Mouse (Mus musculus) intestine, embryonic 16.5 days (tissue): ENCODE results near the gene Chrne. TPM values are rescaled to one million over a fixed set of nuclear protein-coding genes. Genes with fewer than 3 reads are reported as not detected.
"Not testable (repeated sequence)": the region's sequence is repeated elsewhere in the genome, so short reads cannot be mapped to it uniquely, and the experiment has no call there.

ENCODE experiments used
- ATAC-seq: fragments of 200-750 bp; cut with Nextera tagmentation; 2 replicates; pipeline ENCODE4 v1.8.0; 2017; ENCODE audit warnings: moderate TSS enrichment, moderate library complexity
- H3K27ac ChIP-seq: fragments of 300-500 bp; sonication (generic); 2 replicates; pipeline ENCODE4 v1.5.1; 2014; ENCODE audit warnings: mild to moderate bottlenecking, low read length
- H3K27me3 ChIP-seq: fragments of 300-500 bp; sonication (generic); replicated peaks from 2 replicates; pipeline ENCODE4 v1.6.1; 2014; ENCODE audit warnings: low read length, control low read depth, mixed read lengths; ENCODE audit not compliant: control insufficient read depth, insufficient read depth
- H3K36me3 ChIP-seq: fragments of 300-500 bp; sonication (generic); 2 replicates; pipeline ENCODE4 v1.6.1; 2014; ENCODE audit warnings: low read length, control low read depth; ENCODE audit not compliant: control insufficient read depth, insufficient read depth
- H3K4me1 ChIP-seq: fragments of 300-500 bp; sonication (generic); 2 replicates; pipeline ENCODE4 v1.6.1; 2014; ENCODE audit warnings: low read length, control low read depth, mixed read lengths; ENCODE audit not compliant: control insufficient read depth, insufficient read depth
- H3K4me2 ChIP-seq: fragments of 300-500 bp; sonication (generic); 2 replicates; pipeline ENCODE4 v1.6.1; 2014; ENCODE audit warnings: low read depth, low read length, control low read depth
- H3K4me3 ChIP-seq: fragments of 300-500 bp; sonication (generic); 2 replicates; pipeline ENCODE4 v1.5.1; 2014; ENCODE audit warnings: mild to moderate bottlenecking, low read length
- H3K9ac ChIP-seq: fragments of 300-500 bp; sonication (generic); 2 replicates; pipeline ENCODE4 v1.6.1; 2014; ENCODE audit warnings: low read depth, low read length
- H3K9me3 ChIP-seq: fragments of 300-500 bp; sonication (generic); 2 replicates; pipeline ENCODE4 v1.6.1; 2016; ENCODE audit warnings: low read length, control low read depth; ENCODE audit not compliant: control insufficient read depth
- WGBS: fragments of 180-500 bp; shearing (Covaris S2); extraction: QIAGEN DNeasy Blood & Tissue Kit; methylation state at CpG from one replicate; pipeline ENCODE4 v1.1.7; 2014; 5-methylcytosine and 5-hydroxymethylcytosine counted together
- polyA plus RNA-seq: library from polyadenylated mRNA; unstranded; fragments of >200 nt; fragmentation: Nextera tagmentation; extraction: Ambion mirVana; gene quantifications from 2 replicates; pipeline ENCODE4 v1.2.1, GENCODE M21; 2015

The Chrne gene
- polyA plus RNA-seq, 1 experiment from 2014 or later, result not detected

- Histone ChIP-seq H3K36me3 (no peaks in the 10 kb centered on the region), H3K4me3 (no peak overlapping the region), H3K9ac (no peak overlapping the region), H3K4me1 (peaks cover 15% of the 10 kb centered on the region), H3K4me2 (no peak overlapping the region), H3K27ac (no peak overlapping the region), H3K27me3 (no peaks in the 10 kb centered on the region), H3K9me3 (no peaks in the 10 kb centered on the region)
- WGBS, result 74% methylated on average over 1 of the region's 1 CpGs
- ATAC-seq, result no peak
These were observed 47.4 kb downstream of the Chrne start for GRCm38 (mm10) chr11:70571641-70572040.

GRCm38 (mm10) chr11:70570614-70571013, 48.4 kb downstream of the Chrne start:
- H3K4me2 ChIP-seq, H3K27ac ChIP-seq, H3K27me3 ChIP-seq, H3K9ac ChIP-seq, H3K9me3 ChIP-seq, ATAC-seq, H3K4me3 ChIP-seq, H3K36me3 ChIP-seq: not testable (repeated sequence)
- 89% methylated on average over 1 of the region's 1 CpGs for WGBS
- H3K4me1 ChIP-seq, result peaks cover 17% of the 10 kb centered on the region

- no peak overlapping the region for H3K4me3 ChIP-seq
- no peak overlapping the region for H3K9ac ChIP-seq
These were observed 52.4 kb downstream of the Chrne start for GRCm38 (mm10) chr11:70566586-70566985.

More at GRCm38 (mm10) chr11:70566586-70566985, 52.4 kb downstream of the Chrne start:
- peaks cover 25% of the 10 kb centered on the region for H3K4me1 ChIP-seq
- ATAC-seq, result no peak
- no peak overlapping the region for H3K4me2 ChIP-seq
- no peak overlapping the region for H3K27ac ChIP-seq
- H3K27me3 ChIP-seq, result no peaks in the 10 kb centered on the region
- H3K36me3 ChIP-seq, result no peaks in the 10 kb centered on the region
- WGBS, result 61% methylated on average over 7 of the region's 7 CpGs
- no peaks in the 10 kb centered on the region for H3K9me3 ChIP-seq

Other genes with a start within 250 kb of the Chrne start
- gene Pelp1, start 209.2 kb downstream of the Chrne start, polyA plus RNA-seq, result 29.1 and 31.5 TPM in 2 replicates
- gene Arrb2, start 186.6 kb downstream of the Chrne start, polyA plus RNA-seq, result 10.1 and 10.7 TPM in 2 replicates
- gene Med11, start 167.3 kb downstream of the Chrne start, polyA plus RNA-seq, result 38.4 and 41.7 TPM in 2 replicates
- gene Zmynd15, start 159.8 kb downstream of the Chrne start, polyA plus RNA-seq, result 1.1 and 1.2 TPM in 2 replicates
- gene Cxcl16, start 159.2 kb downstream of the Chrne start, polyA plus RNA-seq, result 10.9 and 11.9 TPM in 2 replicates
- gene Tm4sf5, start 114.0 kb downstream of the Chrne start, polyA plus RNA-seq, result 253 and 283 TPM in 2 replicates
- 0.28 and 0.71 TPM in 2 replicates for gene Vmo1, start 104.6 kb downstream of the Chrne start, polyA plus RNA-seq
- 1.9 and 2.0 TPM in 2 replicates for gene Gltpd2, start 100.0 kb downstream of the Chrne start, polyA plus RNA-seq
- gene Psmb6, start 93.8 kb downstream of the Chrne start, polyA plus RNA-seq, result 626 and 669 TPM in 2 replicates
- not detected in 2 replicates for gene Gm40193, start 86.3 kb downstream of the Chrne start, polyA plus RNA-seq
- gene Pld2, start 79.2 kb downstream of the Chrne start, polyA plus RNA-seq, result 9.3 and 10.0 TPM in 2 replicates
- 9.3 and 10.6 TPM in 2 replicates for gene Mink1, start 56.3 kb downstream of the Chrne start, polyA plus RNA-seq
- not detected in 2 replicates for gene 4930544D05Rik, start 3.4 kb downstream of the Chrne start, polyA plus RNA-seq
- 0.05 and 0.06 TPM in 2 replicates for gene Gp1ba, start 19.9 kb upstream of the Chrne start, polyA plus RNA-seq
- 121 and 123 TPM in 2 replicates for gene Rnf167, start 28.0 kb upstream of the Chrne start, polyA plus RNA-seq
- 215 and 216 TPM in 2 replicates for gene Slc25a11, start 28.3 kb upstream of the Chrne start, polyA plus RNA-seq
- 2,307 and 2,326 TPM in 2 replicates for gene Pfn1, start 35.4 kb upstream of the Chrne start, polyA plus RNA-seq
- 12.8 and 13.5 TPM in 2 replicates for gene Eno3, start 38.0 kb upstream of the Chrne start, polyA plus RNA-seq
- 132 and 159 TPM in 2 replicates for gene Spag7, start 50.2 kb upstream of the Chrne start, polyA plus RNA-seq
- 14.2 and 14.4 TPM in 2 replicates for gene Camta2, start 68.9 kb upstream of the Chrne start, polyA plus RNA-seq
- 1.4 and 1.8 TPM in 2 replicates for gene Inca1, start 80.9 kb upstream of the Chrne start, polyA plus RNA-seq
- gene Kif1c, start 81.3 kb upstream of the Chrne start, polyA plus RNA-seq, result 2.3 and 2.8 TPM in 2 replicates
- 4.8 and 5.3 TPM in 2 replicates for gene Zfp3, start 145.0 kb upstream of the Chrne start, polyA plus RNA-seq
- 0.37 and 1.0 TPM in 2 replicates for gene Scimp, start 193.4 kb upstream of the Chrne start, polyA plus RNA-seq
- gene Rabep1, start 225.6 kb upstream of the Chrne start, polyA plus RNA-seq, result 55.8 and 60.7 TPM in 2 replicates